Mouse (Mus musculus) testis, postnatal 14 days (tissue): ENCODE measurements at regions not wholly inside any gene's neighbourhood (a gene's known extent, or its start where the extent isn't known, plus 50 kb on each side); places are given as distances from the start of the nearest gene placed in this dataset.

ENCODE experiments used
- DNase-seq: peaks from one replicate; pipeline ENCODE4 v3.0.0; 2021; ENCODE audit warnings: low spot score

DNA sequence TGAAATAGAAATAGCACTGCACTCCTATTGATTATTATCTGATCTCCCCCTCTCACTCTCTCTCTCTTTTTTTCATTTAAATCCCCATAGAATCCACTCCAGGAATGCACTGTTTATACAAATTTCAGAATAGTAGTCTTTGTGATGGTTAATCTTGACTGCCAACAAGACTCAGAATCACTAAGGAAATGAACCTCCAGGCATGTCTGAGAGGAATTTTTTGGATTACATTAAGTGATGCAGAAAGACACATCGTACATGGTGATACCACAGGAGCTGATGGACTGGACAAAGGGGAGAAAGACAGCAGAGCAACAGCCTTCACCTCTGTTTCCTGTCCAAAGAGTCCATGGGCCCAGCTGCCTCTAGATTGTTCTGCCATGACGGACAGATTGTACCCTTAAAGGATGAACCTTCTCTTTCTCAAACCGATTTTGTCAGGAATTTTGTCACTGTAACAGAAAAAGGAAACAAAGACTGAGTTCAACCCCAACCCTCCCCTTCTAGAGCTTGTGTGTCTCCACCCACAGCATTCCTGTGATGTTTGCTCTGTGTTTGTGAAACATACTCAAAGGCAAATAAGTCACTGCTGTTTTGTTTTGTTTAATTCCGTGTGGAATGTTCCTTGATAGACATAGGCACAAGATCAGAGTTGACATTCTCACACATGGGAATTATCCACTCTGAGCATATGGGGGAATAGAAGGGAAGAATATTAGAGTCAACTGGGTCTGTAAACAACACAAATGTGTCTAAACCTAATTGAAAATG lies 59.1 kb upstream of the Gm34302 start:
- DNase-seq: no peak

GRCm38 (mm10) chr3:63538881-63539280 lies 55.2 kb upstream of the Gm34302 start:
- no peak for DNase-seq

GRCm38 (mm10) chr3:63534141-63534540 lies 50.5 kb upstream of the Gm34302 start:
- no peak for DNase-seq
